Mouse (Mus musculus) intestine, embryonic 14.5 days (tissue): Measurements from ENCODE around the gene Gart. TPM values are rescaled to one million over a fixed set of nuclear protein-coding genes. Genes with fewer than 3 reads are reported as not detected.

ENCODE experiments used
- ATAC-seq: fragments of 200-750 bp; cut with Nextera tagmentation; replicated peaks from 2 replicates; pipeline ENCODE4 v1.8.0; 2017; ENCODE audit warnings: low read depth, moderate number of reproducible peaks, moderate TSS enrichment, moderate library complexity; ENCODE audit not compliant: low FRiP score, low TSS enrichment
- DNase-seq: peaks from one replicate; pipeline ENCODE4 v3.0.0-alpha.2; 2018; ENCODE audit warnings: low spot score
- H3K27ac ChIP-seq: fragments of 300-500 bp; sonication (generic); 2 replicates; pipeline ENCODE4 v1.5.1; 2014; ENCODE audit warnings: low read depth, mild to moderate bottlenecking, control low read depth
- H3K27me3 ChIP-seq: fragments of 300-500 bp; sonication (generic); replicated peaks from 2 replicates; pipeline ENCODE4 v1.6.1; 2014; ENCODE audit warnings: low read length, control low read depth; ENCODE audit not compliant: control insufficient read depth, insufficient read depth
- H3K36me3 ChIP-seq: fragments of 300-500 bp; sonication (generic); 2 replicates; pipeline ENCODE4 v1.6.1; 2014; ENCODE audit warnings: low read length, control low read depth; ENCODE audit not compliant: control insufficient read depth, insufficient read depth
- H3K4me1 ChIP-seq: fragments of 300-500 bp; sonication (generic); replicated peaks from 2 replicates; pipeline ENCODE4 v1.6.1; 2014; ENCODE audit warnings: low read length, control low read depth, mixed read lengths; ENCODE audit not compliant: control insufficient read depth, insufficient read depth
- H3K4me2 ChIP-seq: fragments of 300-500 bp; sonication (generic); 2 replicates; pipeline ENCODE4 v1.6.1; 2014; ENCODE audit warnings: low read length
- H3K4me3 ChIP-seq: fragments of 300-500 bp; sonication (generic); 2 replicates; pipeline ENCODE4 v1.5.1; 2014; ENCODE audit warnings: low read depth, low read length, control low read depth, mixed read lengths
- H3K9ac ChIP-seq: fragments of 300-500 bp; sonication (generic); 2 replicates; pipeline ENCODE4 v1.6.1; 2014; ENCODE audit warnings: mild to moderate bottlenecking, low read length
- H3K9me3 ChIP-seq: fragments of 300-500 bp; sonication (generic); 2 replicates; pipeline ENCODE4 v1.6.1; 2016; ENCODE audit warnings: low read length, control low read depth; ENCODE audit not compliant: control insufficient read depth
- WGBS: fragments of 180-500 bp; shearing (Covaris S2); extraction: QIAGEN DNeasy Blood & Tissue Kit; methylation state at CpG from one replicate; pipeline ENCODE4 v1.1.7; 2014; 5-methylcytosine and 5-hydroxymethylcytosine counted together
- polyA plus RNA-seq: library from polyadenylated mRNA; unstranded; fragments of >200 nt; fragmentation: Nextera tagmentation; extraction: Ambion mirVana; gene quantifications from 2 replicates; pipeline ENCODE4 v1.2.1, GENCODE M21; 2014

Gene Gart
- polyA plus RNA-seq, 1 experiment from 2014 or later: 137 TPM

GRCm38 (mm10) chr16:91578980-91579720 lies 67.6 kb downstream of the Gart start:
- no peak for ATAC-seq
- DNase-seq: no peak
- H3K27me3 ChIP-seq: no peaks in the 10 kb centered on the region
- peaks cover 8% of the 10 kb centered on the region for H3K36me3 ChIP-seq
- no peaks in the 10 kb centered on the region for H3K4me1 ChIP-seq
- H3K27ac ChIP-seq: no peak overlapping the region
- H3K9me3 ChIP-seq: no peaks in the 10 kb centered on the region
- no peak overlapping the region for H3K4me3 ChIP-seq
- H3K9ac ChIP-seq: no peak overlapping the region
- 77% methylated on average over 14 of the region's 14 CpGs for WGBS
- no peak overlapping the region for H3K4me2 ChIP-seq

DNA sequence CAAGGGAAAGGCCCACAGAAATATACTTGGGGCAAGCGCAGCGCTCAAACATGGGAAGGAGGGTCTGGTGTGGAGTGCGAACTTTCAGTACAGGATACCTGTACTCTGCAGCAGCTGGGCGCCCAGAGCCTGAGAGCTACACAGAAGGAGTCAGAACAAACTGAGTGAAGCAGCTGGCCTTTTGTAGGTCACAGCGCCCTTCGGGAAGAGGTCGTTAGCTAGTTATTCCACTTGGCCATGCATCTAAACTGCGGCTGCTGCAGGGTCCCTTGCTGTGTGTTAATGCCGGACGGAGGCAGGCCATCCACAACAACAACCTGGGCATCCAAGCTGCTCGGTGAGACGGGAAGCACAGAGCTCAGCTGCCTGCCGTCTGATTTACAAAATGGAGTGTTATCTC lies 71.6 kb downstream of the Gart start:
- no peak overlapping the region for H3K4me2 ChIP-seq
- H3K27ac ChIP-seq: no peak overlapping the region
- DNase-seq (no peak), ATAC-seq (no peak)
- H3K27me3 ChIP-seq: no peaks in the 10 kb centered on the region
- H3K9ac ChIP-seq: no peak overlapping the region
- WGBS: 69% methylated on average over 13 of the region's 13 CpGs
- H3K4me1 ChIP-seq: no peaks in the 10 kb centered on the region
- no peaks in the 10 kb centered on the region for H3K9me3 ChIP-seq
- peaks cover 3% of the 10 kb centered on the region; the same call in 1 of the 2 replicates for H3K36me3 ChIP-seq
- H3K4me3 ChIP-seq: no peak overlapping the region

Other genes starting within 250 kb of the Gart start
- 35.4 and 36.8 TPM in 2 replicates for gene Il10rb, start 240.8 kb downstream of the Gart start, polyA plus RNA-seq
- gene Ifnar1, start 161.7 kb downstream of the Gart start, polyA plus RNA-seq: 51.9 and 60.9 TPM in 2 replicates
- gene Ifngr2, start 99.9 kb downstream of the Gart start, polyA plus RNA-seq: 65.3 and 68.4 TPM in 2 replicates
- 29.1 and 31.1 TPM in 2 replicates for gene Tmem50b, start 49.2 kb downstream of the Gart start, polyA plus RNA-seq
- gene Dnajc28, start 27.9 kb downstream of the Gart start, polyA plus RNA-seq: 2.4 and 2.8 TPM in 2 replicates
- gene Son, start 554 bp upstream of the Gart start, polyA plus RNA-seq: 138 and 146 TPM in 2 replicates
- 24.3 and 24.7 TPM in 2 replicates for gene Donson, start 41.8 kb upstream of the Gart start, polyA plus RNA-seq
- 69.4 and 73.3 TPM in 2 replicates for gene Cryzl1, start 82.0 kb upstream of the Gart start, polyA plus RNA-seq
- 22.5 and 22.7 TPM in 2 replicates for gene Itsn1, start 82.3 kb upstream of the Gart start, polyA plus RNA-seq